Mouse (Mus musculus) cortical plate, adult 2 months (tissue): ENCODE measurements around the gene Cd180.

Source experiments
- CTCF ChIP-seq: fragments of 200-500 bp; IDR thresholded peaks from 2 replicates; pipeline ENCODE4 v1.5.1; 2011; ENCODE audit warnings: mild to moderate bottlenecking, control low read depth, low read length; ENCODE audit not compliant: insufficient read depth; ENCODE audit errors: extremely low read depth
- POLR2A ChIP-seq: fragments of 200-500 bp; IDR thresholded peaks from 2 replicates; pipeline ENCODE4 v1.6.1; 2011; ENCODE audit warnings: mild to moderate bottlenecking, low read length, control low read depth; ENCODE audit not compliant: insufficient read depth; ENCODE audit errors: extremely low read depth

- no peak for TF ChIP-seq CTCF
- TF ChIP-seq POLR2A: no peak
These were observed 73.8 kb downstream of the Cd180 start for GRCm38 (mm10) chr13:102767110-102767509.
